Mouse (Mus musculus): ENCODE measurements around the gene Tagap1.
"Not testable (repeated sequence)": the region's sequence is repeated elsewhere in the genome, so short reads cannot be mapped to it uniquely, and the experiment has no call there.

- TF ChIP-seq POLR2A (IDR thresholded peaks at IDR 0.05; ENCODE audit: borderline replicate concordance, extremely low read depth, insufficient read depth, insufficient read length, poor library complexity, severe bottlenecking); CTCF (IDR thresholded peaks at IDR 0.05; ENCODE audit: borderline replicate concordance, extremely low read depth, insufficient read depth, insufficient read length): not testable (repeated sequence)
These were observed 435 bp upstream of the Tagap1 start for GRCm38 (mm10) chr17:6961181-6962000.

All from brain, embryonic 14.5 days (tissue).